In the genomic region with DNA sequence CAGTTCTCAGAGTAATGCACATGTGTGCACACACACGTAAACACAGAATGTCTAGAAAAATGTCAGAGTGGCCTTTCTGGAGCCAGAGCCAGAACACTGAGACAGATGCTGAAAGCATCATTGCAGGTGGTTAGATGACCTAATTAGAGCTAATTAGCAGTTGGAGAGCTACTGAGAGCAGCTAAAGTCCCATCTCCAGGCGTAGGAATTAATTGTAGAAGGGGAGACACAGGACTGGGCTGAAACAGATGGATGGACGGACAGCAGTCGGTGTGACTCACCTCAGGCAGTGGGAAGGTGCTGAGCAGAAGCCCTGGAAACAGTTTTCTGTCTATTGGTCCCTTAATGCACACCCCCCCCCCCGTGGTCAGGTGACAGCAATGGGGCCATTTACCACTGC, we compare ENCODE assay signal across 11 mouse cellular contexts. TPM values are rescaled to one million over a fixed set of nuclear protein-coding genes. Genes with fewer than 3 reads are reported as not detected.
DNase-seq lines count a peak whose midpoint lies in the region.
"Had no signal": no experiment of that assay in that cellular context is flagged by ENCODE, and none has a peak within 500 bp of the region (broad histone marks: within the 10 kb centered on the region; RNA-seq: fewer than 3 reads in every experiment).

No protein-coding gene starts in this region.

- DNase-seq in cerebellum, adult 11 months = peak; percentile 8
- no peak for DNase-seq in cerebellum, adult 11-12 months
- peak; percentile 5 for DNase-seq in heart, adult 11 months
- DNase-seq in heart, postnatal 14 days = no peak
- peak; percentile 76 for DNase-seq in brain, adult 2 months (ENCODE audit: low read depth, low spot score)
- DNase-seq in retina, postnatal 1 day = peak; percentile 53
- DNase-seq in urinary bladder, postnatal 10 days (ENCODE audit: low spot score) = no peak
- DNase-seq: adrenal gland, postnatal 14 days; gastrocnemius, postnatal 10 days; heart, adult 2 months had no signal

- intact Hi-C loops in heart, postnatal 14 days (cut with DNase I) = no loop called here

RNA-seq across cellular contexts. Expression of a gene that starts 8.4 kb away (rescaled TPM):
- 10 to 100 TPM; 13.4 to 17.9 TPM for total RNA-seq in heart, postnatal 14 days (2021)

RNA-seq across cellular contexts. Expression of a gene that starts 43.7 kb away (rescaled TPM):
- total RNA-seq in heart, postnatal 14 days (2021) = 10 to 100 TPM; 32.7 to 44.1 TPM
- total RNA-seq: MEL had no signal

Comparison
In these comparisons a context has a peak if more than half of its experiments do, and no peak if none do; other contexts are left out.
1. DNase-seq: peak in cerebellum, adult 11 months (single experiment), heart, adult 11 months (single experiment), brain, adult 2 months (single experiment) and retina, postnatal 1 day (single experiment); none in cerebellum, adult 11-12 months (single experiment), heart, postnatal 14 days (0 of 2) and urinary bladder, postnatal 10 days (single experiment).